In the genomic region with DNA sequence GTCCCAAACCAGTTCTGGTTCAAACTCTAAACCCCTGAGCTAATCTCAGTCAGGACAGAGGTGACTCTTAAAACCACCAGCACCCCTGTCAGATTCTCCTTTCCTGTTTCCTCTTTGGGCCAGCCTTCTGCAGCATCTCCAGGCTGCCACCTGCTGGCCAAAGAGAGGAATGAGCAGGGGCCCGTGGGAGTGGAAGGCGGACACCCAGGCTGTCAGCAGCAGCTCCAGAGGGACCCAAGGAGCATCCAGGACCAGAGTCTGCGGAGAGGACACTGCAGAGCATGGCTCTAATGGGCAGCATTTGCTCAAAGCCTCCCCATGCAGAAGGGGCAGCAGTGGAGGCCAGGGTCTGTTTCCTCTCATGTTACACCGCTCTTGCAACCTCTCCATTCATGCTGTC, we compare ENCODE assay signal across 8 mouse cellular contexts.
DNase-seq lines count a peak whose midpoint lies in the region; ATAC-seq and TF ChIP-seq lines count a peak whose summit lies in the region.

No protein-coding gene starts in this region.

- H3K4me3 ChIP-seq in kidney, embryonic 16.5 days (ENCODE audit: low read length), result no peak overlapping the region
- H3K4me3 ChIP-seq in limb, embryonic 13.5 days, result no peak overlapping the region
- no peak overlapping the region for H3K4me3 ChIP-seq in olfactory bulb, adult 2 months (ENCODE audit: insufficient read depth, low read depth, low read length)
- no peak overlapping the region for H3K4me3 ChIP-seq in thymus, adult 2 months (ENCODE audit: control insufficient read depth, insufficient read depth, low read length)

- peak; percentile 74 for DNase-seq in kidney, adult 18-20 months
- peak; percentile 66 for DNase-seq in cerebellum, adult 9-11 months
- peak; percentile 41 to 63 for DNase-seq in frontal cortex, postnatal 14 days (ENCODE audit: low spot score in 2 of 2)
- DNase-seq in kidney, adult 9 months, result peak; percentile 68
- peak; percentile 69 for DNase-seq in thymus, adult 2 months

- no peaks in the 10 kb centered on the region; the same call in 1 of the 2 replicates for H3K27me3 ChIP-seq in kidney, embryonic 16.5 days (ENCODE audit: insufficient read depth, low read length)
- no peaks in the 10 kb centered on the region for H3K27me3 ChIP-seq in limb, embryonic 13.5 days
- no peaks in the 10 kb centered on the region for H3K27me3 ChIP-seq in thymus, adult 2 months (ENCODE audit: control insufficient read depth, insufficient read depth, low read length)

- 35% methylated on average over 4 of the region's 4 CpGs for WGBS in kidney, embryonic 16.5 days
- WGBS in limb, embryonic 13.5 days, result 21% methylated on average over 4 of the region's 4 CpGs
- 39% methylated on average over 4 of the region's 4 CpGs for WGBS in olfactory bulb, adult 2 months
- WGBS in thymus, adult 2 months, result 43% methylated on average over 4 of the region's 4 CpGs

- peak; percentile 96 for TF ChIP-seq CTCF in olfactory bulb, adult 2 months (IDR thresholded peaks at IDR 0.05; ENCODE audit: insufficient read depth, low read depth, low read length)
- TF ChIP-seq CTCF in thymus, adult 2 months (IDR thresholded peaks at IDR 0.05; ENCODE audit: borderline replicate concordance, control insufficient read depth, extremely low read depth, insufficient read depth, low read length, poor library complexity), result peak; percentile 91

- peaks cover 18% of the 10 kb centered on the region for H3K4me1 ChIP-seq in kidney, embryonic 16.5 days (ENCODE audit: insufficient read depth, low read length)
- H3K4me1 ChIP-seq in limb, embryonic 13.5 days, result peaks cover 65% of the 10 kb centered on the region
- peaks cover 14% of the 10 kb centered on the region for H3K4me1 ChIP-seq in olfactory bulb, adult 2 months (ENCODE audit: control insufficient read depth, insufficient read depth, low read length)
- H3K4me1 ChIP-seq in thymus, adult 2 months (replicated peaks; ENCODE audit: control insufficient read depth, insufficient read depth, low read length), result no peaks in the 10 kb centered on the region

- no peak overlapping the region for H3K9ac ChIP-seq in kidney, embryonic 16.5 days (replicated peaks; ENCODE audit: low read length)
- H3K9ac ChIP-seq in limb, embryonic 13.5 days, result no peak overlapping the region

- H3K9me3 ChIP-seq in kidney, embryonic 16.5 days (ENCODE audit: low read length), result no peaks in the 10 kb centered on the region
- no peaks in the 10 kb centered on the region for H3K9me3 ChIP-seq in limb, embryonic 13.5 days

- no peak overlapping the region for H3K4me2 ChIP-seq in kidney, embryonic 16.5 days (replicated peaks; ENCODE audit: low read depth, low read length)
- H3K4me2 ChIP-seq in limb, embryonic 13.5 days (replicated peaks), result peak overlapping the region; percentile 23; the same call in 1 of the 2 replicates

- H3K36me3 ChIP-seq in kidney, embryonic 16.5 days (ENCODE audit: insufficient read depth, low read length), result no peaks in the 10 kb centered on the region
- H3K36me3 ChIP-seq in limb, embryonic 13.5 days, result no peaks in the 10 kb centered on the region
- H3K36me3 ChIP-seq in thymus, adult 2 months (ENCODE audit: control insufficient read depth, insufficient read depth, low read length), result no peaks in the 10 kb centered on the region

- no peak for ATAC-seq in kidney, embryonic 16.5 days (ENCODE audit: low FRiP score, low TSS enrichment)
- peak; percentile 16; the same call in 1 of the 2 replicates for ATAC-seq in limb, embryonic 13.5 days (ENCODE audit: low FRiP score, low read depth)

- no peak overlapping the region for H3K27ac ChIP-seq in kidney, embryonic 16.5 days (ENCODE audit: low read length)
- no peak overlapping the region for H3K27ac ChIP-seq in limb, embryonic 13.5 days
- H3K27ac ChIP-seq in olfactory bulb, adult 2 months (ENCODE audit: insufficient read depth, low read depth, low read length), result no peak overlapping the region
- H3K27ac ChIP-seq in thymus, adult 2 months (ENCODE audit: control insufficient read depth, insufficient read depth, low read length), result no peak overlapping the region

- no peak for TF ChIP-seq POLR2A in olfactory bulb, adult 2 months (IDR thresholded peaks at IDR 0.05; ENCODE audit: insufficient read depth, low read depth, low read length)
- no peak for TF ChIP-seq POLR2A in thymus, adult 2 months (IDR thresholded peaks at IDR 0.05; ENCODE audit: control insufficient read depth, extremely low read depth, insufficient read depth, low read length, poor library complexity)
